Mouse (Mus musculus): Measurements from ENCODE around the gene Dcn. TPM values are rescaled to one million over a fixed set of nuclear protein-coding genes. Genes with fewer than 3 reads are reported as not detected.

The Dcn gene
- polyA plus RNA-seq, 1 experiment from 2014 or later: 206 TPM

DNA sequence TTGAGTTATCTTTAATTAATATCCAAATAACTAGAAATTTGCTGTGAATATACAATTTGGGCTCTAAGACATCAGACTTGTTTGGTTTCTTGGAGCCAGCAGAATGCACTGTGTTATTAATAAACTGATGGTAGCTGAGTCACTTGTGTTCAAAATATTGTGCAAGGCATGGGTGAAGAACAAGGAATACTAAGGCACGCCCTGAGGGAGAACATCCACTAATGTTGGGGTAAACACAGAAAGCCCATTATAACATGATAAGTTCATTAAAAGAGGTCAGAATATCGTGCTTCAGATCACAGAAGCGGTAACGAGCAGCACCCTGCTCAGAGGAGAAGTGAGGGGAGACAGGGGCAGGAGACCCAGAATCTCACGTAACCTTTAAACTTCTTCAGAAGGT lies 2.7 kb downstream of the Dcn start:
- 0 out of 2 replicates have a peak overlapping the region, but pooled peaks have one; percentile 15 for H3K27ac ChIP-seq (replicated peaks)
- no peak overlapping the region for H3K4me3 ChIP-seq
- WGBS: 78% methylated on average over 5 of the region's 5 CpGs
- H3K9ac ChIP-seq: no peak overlapping the region
- no peaks in the 10 kb centered on the region for H3K27me3 ChIP-seq (replicated peaks)
- no peaks in the 10 kb centered on the region for H3K36me3 ChIP-seq
- no peaks in the 10 kb centered on the region for H3K9me3 ChIP-seq
- no peak for ATAC-seq (ENCODE audit: extremely low read depth, insufficient number of reproducible peaks, low FRiP score, low TSS enrichment)
- H3K4me2 ChIP-seq: peak overlapping the region; percentile 47; the same call in 1 of the 2 replicates
- peaks cover 14% of the 10 kb centered on the region for H3K4me1 ChIP-seq

DNA sequence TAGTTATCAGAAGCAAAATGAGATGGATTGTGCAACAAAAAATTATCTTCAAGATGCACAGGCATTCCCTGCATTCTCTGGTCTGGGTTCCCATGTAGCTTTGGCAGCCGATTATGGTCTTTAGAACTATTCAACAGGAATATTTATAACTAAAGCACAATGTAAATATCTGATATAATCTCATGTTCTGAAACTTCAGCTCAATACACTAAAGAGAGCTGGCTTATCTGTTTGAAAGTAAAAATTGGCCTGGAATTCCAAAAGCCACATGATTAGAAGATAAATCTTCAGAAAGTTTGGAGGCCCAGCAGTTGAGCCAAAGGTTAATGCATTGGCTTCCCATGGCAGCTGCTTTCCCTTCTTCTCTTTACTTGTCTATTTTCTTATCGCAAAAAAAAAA lies 4.6 kb downstream of the Dcn start:
- no peaks in the 10 kb centered on the region for H3K9me3 ChIP-seq
- peaks cover 8% of the 10 kb centered on the region for H3K4me1 ChIP-seq
- H3K9ac ChIP-seq: no peak overlapping the region
- ATAC-seq (ENCODE audit: extremely low read depth, insufficient number of reproducible peaks, low FRiP score, low TSS enrichment): no peak
- no peak overlapping the region for H3K4me3 ChIP-seq
- H3K27me3 ChIP-seq (replicated peaks): no peaks in the 10 kb centered on the region
- no peaks in the 10 kb centered on the region for H3K36me3 ChIP-seq
- WGBS: 43% methylated on average over 2 of the region's 2 CpGs
- H3K27ac ChIP-seq (replicated peaks): no peak overlapping the region
- H3K4me2 ChIP-seq: no peak overlapping the region

DNA sequence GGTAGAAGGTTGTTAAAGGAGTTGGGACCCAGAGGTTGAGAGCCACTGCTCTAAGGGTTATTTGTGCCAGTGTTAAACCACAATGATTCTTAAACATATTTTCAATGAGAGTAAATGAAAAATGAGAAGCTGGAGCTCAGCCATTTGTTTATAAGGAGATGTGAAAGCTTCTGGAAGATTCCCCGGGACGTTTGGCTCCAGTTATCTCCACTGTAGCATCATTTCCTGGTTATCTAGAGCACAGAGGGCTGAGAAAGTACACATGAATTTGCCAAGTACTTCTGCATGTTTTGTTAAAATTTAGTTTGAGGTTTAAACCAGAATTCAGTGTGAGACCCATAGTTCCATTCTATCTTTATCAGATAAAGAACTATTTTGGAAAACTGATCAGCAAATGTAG lies 5.7 kb downstream of the Dcn start:
- Histone ChIP-seq H3K4me1 (no peaks in the 10 kb centered on the region), H3K9ac (no peak overlapping the region), H3K27ac (replicated peaks) (no peak overlapping the region), H3K4me3 (no peak overlapping the region), H3K36me3 (peaks cover 5% of the 10 kb centered on the region), H3K4me2 (no peak overlapping the region), H3K9me3 (no peaks in the 10 kb centered on the region), H3K27me3 (replicated peaks) (no peaks in the 10 kb centered on the region)
- ATAC-seq (ENCODE audit: extremely low read depth, insufficient number of reproducible peaks, low FRiP score, low TSS enrichment): no peak
- 47% methylated on average over 2 of the region's 2 CpGs for WGBS

DNA sequence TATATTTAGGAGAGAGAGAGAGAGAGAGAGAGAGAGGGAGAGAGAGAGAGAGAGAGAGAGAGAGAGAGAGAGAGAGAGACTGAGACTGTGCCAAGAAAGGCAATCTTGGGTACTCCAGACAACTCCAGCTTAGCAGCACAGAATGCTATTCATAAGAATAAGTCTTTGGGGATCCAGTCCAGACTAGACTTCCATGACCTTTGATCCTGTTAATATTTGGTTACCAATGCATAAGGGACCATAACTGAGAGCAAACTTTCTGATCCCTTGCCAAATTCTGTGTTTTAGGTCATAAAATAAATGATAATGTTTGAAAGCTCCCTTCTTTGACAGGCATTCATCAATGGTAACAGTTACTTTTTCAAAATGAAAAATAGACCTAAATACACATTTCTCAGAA lies 6.7 kb downstream of the Dcn start:
- Histone ChIP-seq H3K4me1 (no peaks in the 10 kb centered on the region), H3K4me2 (no peak overlapping the region), H3K27me3 (replicated peaks) (no peaks in the 10 kb centered on the region), H3K36me3 (peaks cover 11% of the 10 kb centered on the region), H3K9me3 (no peaks in the 10 kb centered on the region), H3K4me3 (no peak overlapping the region), H3K27ac (replicated peaks) (no peak overlapping the region), H3K9ac (no peak overlapping the region)
- no peak for ATAC-seq (ENCODE audit: extremely low read depth, insufficient number of reproducible peaks, low FRiP score, low TSS enrichment)

DNA sequence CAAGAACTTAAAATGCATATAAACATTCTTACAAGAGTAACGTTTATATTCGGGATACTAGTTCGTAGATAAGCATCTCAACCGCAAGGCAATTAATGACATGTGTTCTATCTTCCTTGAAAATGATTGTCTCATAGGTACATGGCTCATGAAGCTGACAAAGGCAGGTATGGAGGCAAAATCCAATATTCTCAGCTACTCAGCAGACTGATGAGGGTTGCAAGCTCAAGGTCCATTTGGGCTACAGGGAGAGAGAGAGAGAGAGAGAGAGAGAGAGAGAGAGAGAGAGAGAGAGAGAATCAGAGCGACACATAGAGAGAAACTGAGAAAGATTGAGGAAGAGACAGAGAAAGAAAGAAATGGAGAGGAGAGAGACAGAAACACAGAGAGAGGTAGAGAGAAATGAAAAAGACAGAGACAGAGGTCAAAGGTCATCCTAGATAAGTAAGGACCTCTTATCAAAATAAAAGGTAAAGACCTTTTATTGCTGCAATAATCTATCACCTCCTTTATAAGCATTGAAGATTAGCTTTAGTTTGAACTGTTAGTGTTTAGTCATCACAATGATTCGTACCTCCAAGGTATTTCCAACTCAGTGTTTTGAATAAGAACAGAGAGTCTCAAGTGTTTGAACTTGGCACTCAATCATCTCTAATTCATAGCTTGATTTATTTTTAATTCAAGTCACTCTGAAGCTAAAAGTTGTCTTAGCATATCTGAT lies 8.0 kb downstream of the Dcn start:
- no peak overlapping the region for H3K27ac ChIP-seq (replicated peaks)
- WGBS: 74% methylated on average over 6 of the region's 6 CpGs

DNA sequence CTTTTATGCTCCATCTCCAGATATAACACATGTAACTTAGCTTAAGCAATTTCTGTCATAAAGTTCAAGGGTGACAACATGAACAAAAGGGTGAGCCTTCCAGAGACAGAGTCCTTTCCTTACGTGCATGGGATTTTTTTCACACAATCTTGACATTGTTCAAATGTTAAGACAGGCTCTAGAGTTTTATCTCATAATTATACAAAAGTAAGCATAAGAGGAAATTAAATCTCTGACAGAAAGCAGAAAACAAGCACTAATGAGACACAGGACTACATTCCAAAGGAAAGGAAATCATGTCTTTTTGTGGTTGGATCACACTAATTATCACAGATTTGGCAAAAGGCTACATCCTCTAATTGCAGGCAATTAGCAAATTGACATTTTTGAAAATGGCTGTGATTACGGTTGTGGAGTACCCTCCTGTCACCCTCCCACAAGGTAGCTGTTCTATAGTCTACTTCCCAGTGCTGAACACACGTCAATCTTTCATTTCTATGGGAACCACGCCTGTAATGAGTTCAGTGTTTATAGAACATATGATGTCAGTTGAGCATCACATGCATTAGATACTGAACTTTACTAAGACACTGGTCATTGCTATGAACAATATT lies 13.1 kb downstream of the Dcn start:
- no peaks in the 10 kb centered on the region for H3K4me1 ChIP-seq
- no peaks in the 10 kb centered on the region for H3K9me3 ChIP-seq
- H3K4me3 ChIP-seq: no peak overlapping the region
- no peak overlapping the region for H3K9ac ChIP-seq
- H3K4me2 ChIP-seq: no peak overlapping the region
- peaks cover 11% of the 10 kb centered on the region for H3K36me3 ChIP-seq
- 64% methylated on average over 4 of the region's 4 CpGs for WGBS
- no peak overlapping the region for H3K27ac ChIP-seq (replicated peaks)
- ATAC-seq (ENCODE audit: extremely low read depth, insufficient number of reproducible peaks, low FRiP score, low TSS enrichment): no peak
- H3K27me3 ChIP-seq (replicated peaks): no peaks in the 10 kb centered on the region

More for the DNA sequence above, 8.0 kb downstream of the Dcn start:
- ATAC-seq (ENCODE audit: extremely low read depth, insufficient number of reproducible peaks, low FRiP score, low TSS enrichment): no peak
- Histone ChIP-seq H3K36me3 (peaks cover 11% of the 10 kb centered on the region), H3K9ac (no peak overlapping the region), H3K27me3 (replicated peaks) (no peaks in the 10 kb centered on the region), H3K4me2 (no peak overlapping the region), H3K4me1 (no peaks in the 10 kb centered on the region), H3K4me3 (no peak overlapping the region), H3K9me3 (no peaks in the 10 kb centered on the region)

DNA sequence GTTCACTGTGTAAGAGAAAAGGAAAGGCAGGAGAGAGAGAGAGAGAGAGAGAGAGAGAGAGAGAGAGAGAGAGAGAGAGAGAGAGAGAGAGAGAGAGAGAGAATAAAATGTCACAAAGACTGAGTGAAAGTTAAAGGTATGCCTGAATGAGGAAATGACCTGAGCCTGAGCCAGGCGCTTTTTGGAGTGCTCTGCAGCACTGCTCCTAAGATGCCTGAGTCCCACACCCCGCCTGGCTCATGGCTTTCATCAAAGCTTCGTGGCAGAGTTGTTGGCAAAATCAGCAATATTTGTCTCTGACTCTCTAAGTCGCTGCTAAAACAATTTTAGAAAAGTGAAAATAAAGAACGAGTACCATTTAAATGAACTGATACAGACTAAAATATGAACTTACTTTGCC lies 18.2 kb downstream of the Dcn start:
- WGBS: 55% methylated on average over 5 of the region's 5 CpGs
- Histone ChIP-seq H3K9me3 (no peaks in the 10 kb centered on the region), H3K9ac (no peak overlapping the region), H3K27ac (replicated peaks) (no peak overlapping the region), H3K27me3 (replicated peaks) (no peaks in the 10 kb centered on the region), H3K4me1 (no peaks in the 10 kb centered on the region), H3K4me2 (no peak overlapping the region), H3K36me3 (no peaks in the 10 kb centered on the region), H3K4me3 (no peak overlapping the region)
- no peak for ATAC-seq (ENCODE audit: extremely low read depth, insufficient number of reproducible peaks, low FRiP score, low TSS enrichment)

DNA sequence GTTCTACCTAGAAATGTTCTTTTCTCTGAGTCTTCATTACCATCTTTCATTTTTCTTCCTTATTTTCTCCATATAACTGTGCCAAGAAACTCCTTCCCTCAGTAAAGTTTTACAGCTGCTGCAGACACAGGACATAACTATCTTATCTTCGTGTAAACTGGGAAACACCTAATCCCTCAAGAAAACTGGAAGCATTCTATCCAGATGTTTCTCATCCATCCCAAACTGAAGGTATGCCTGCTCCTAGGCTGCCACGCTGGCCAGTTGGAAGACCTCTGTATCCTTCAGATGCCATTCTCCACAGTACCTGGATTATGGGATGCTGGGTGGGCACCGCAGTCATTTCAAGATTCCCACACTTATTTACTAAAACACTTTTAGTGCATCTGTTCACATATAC lies 44.0 kb downstream of the Dcn start:
- H3K9ac ChIP-seq: no peak overlapping the region
- no peaks in the 10 kb centered on the region for H3K27me3 ChIP-seq (replicated peaks)
- H3K4me3 ChIP-seq: no peak overlapping the region
- H3K9me3 ChIP-seq: no peaks in the 10 kb centered on the region
- H3K36me3 ChIP-seq: peaks cover 5% of the 10 kb centered on the region; the same call in 1 of the 2 replicates
- no peak for ATAC-seq (ENCODE audit: extremely low read depth, insufficient number of reproducible peaks, low FRiP score, low TSS enrichment)
- H3K4me1 ChIP-seq: no peaks in the 10 kb centered on the region
- H3K27ac ChIP-seq (replicated peaks): no peak overlapping the region
- 45% methylated on average over 3 of the region's 3 CpGs for WGBS
- no peak overlapping the region for H3K4me2 ChIP-seq

DNA sequence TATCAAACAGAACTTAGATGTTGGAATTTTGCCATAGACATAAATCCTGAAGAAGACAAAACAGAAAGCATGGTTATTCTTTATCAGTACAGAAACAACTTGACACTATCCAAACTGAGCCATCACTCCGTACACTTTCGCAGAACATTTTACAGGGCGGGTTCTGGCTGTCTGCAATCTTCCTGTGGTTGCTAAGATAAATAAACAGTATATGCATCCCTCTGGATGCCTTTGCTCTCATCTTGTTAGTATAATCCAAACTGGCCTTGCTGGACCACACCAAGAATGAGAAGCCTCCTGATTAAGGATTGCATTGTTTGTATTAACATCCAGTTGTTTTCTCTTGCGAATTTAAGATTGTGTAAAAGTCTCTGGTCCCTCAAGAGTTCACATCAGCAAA lies 56.3 kb downstream of the Dcn start:
- H3K9ac ChIP-seq: no peak overlapping the region
- H3K27me3 ChIP-seq (replicated peaks): no peaks in the 10 kb centered on the region
- no peaks in the 10 kb centered on the region for H3K4me1 ChIP-seq
- no peak overlapping the region for H3K27ac ChIP-seq (replicated peaks)
- H3K9me3 ChIP-seq: no peaks in the 10 kb centered on the region
- H3K4me3 ChIP-seq: no peak overlapping the region
- no peak for ATAC-seq (ENCODE audit: extremely low read depth, insufficient number of reproducible peaks, low FRiP score, low TSS enrichment)
- no peaks in the 10 kb centered on the region for H3K36me3 ChIP-seq
- WGBS: 51% methylated on average over 4 of the region's 4 CpGs
- no peak overlapping the region for H3K4me2 ChIP-seq

DNA sequence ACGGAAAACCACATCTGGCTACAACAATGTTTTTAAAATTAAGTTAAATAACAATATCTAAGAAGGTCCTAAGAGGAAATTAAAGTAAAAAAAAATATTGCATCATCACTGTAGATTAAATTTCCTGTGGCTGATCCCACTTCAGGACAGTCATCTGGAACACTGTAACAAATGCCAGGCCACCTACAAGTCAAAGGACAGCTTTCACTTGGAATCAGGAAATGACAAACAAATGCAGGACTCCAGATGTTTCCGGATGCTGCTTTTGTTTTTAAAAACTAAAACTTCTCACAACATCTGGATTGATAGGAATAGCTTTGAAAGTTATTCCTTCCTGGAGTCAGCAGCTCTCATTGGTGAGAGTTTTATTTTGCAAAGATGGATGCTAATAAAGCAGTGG lies 57.5 kb downstream of the Dcn start:
- Histone ChIP-seq H3K27me3 (replicated peaks) (no peaks in the 10 kb centered on the region), H3K9me3 (no peaks in the 10 kb centered on the region), H3K4me3 (no peak overlapping the region), H3K4me2 (no peak overlapping the region), H3K4me1 (no peaks in the 10 kb centered on the region), H3K27ac (replicated peaks) (peak overlapping the region; percentile 32; the same call in 1 of the 2 replicates), H3K36me3 (no peaks in the 10 kb centered on the region), H3K9ac (no peak overlapping the region)
- 53% methylated on average over 2 of the region's 2 CpGs for WGBS
- ATAC-seq (ENCODE audit: extremely low read depth, insufficient number of reproducible peaks, low FRiP score, low TSS enrichment): no peak

DNA sequence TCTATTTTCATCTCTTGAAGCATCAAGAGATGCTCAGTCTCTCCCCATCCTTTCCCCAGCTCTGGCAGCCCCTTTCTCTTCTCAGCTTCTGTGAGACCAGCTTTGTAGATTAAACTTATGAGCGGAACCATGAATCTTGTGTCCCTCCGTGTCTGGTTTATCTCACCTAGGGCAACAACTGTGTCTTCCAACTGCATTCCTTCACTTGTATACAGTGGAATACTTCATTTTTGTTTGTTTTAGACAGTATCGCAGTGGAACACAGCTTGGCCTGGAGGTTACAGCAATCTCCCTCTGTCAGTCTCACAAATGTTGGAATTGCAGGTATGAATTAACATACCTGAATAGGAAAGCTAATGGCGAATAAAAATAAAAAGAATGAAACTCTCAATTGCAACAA lies 58.8 kb downstream of the Dcn start:
- Histone ChIP-seq H3K27ac (replicated peaks) (no peak overlapping the region), H3K36me3 (no peaks in the 10 kb centered on the region), H3K27me3 (replicated peaks) (no peaks in the 10 kb centered on the region), H3K4me2 (no peak overlapping the region), H3K9me3 (no peaks in the 10 kb centered on the region), H3K4me1 (no peaks in the 10 kb centered on the region), H3K4me3 (no peak overlapping the region), H3K9ac (no peak overlapping the region)
- ATAC-seq (ENCODE audit: extremely low read depth, insufficient number of reproducible peaks, low FRiP score, low TSS enrichment): no peak
- WGBS: 66% methylated on average over 4 of the region's 4 CpGs

DNA sequence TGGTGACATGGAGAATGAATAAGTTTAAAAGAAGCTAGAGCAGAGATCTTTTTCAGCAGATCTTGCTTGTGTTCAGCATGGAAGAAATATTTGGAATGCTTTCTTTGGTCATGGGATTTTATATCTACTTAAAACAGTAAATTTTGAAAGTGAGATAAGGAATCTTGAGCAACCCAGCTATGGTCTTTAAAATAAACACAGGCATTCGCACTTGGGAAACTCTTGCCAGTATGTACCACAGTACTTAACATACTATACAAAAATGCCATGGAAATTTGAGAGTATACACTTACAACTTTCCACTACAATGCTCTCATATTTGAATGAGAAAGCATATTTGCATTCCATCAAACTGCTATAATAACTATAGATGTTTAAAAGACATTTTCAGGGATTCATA lies 68.3 kb downstream of the Dcn start:
- no peak overlapping the region; the same call in 1 of the 2 replicates for H3K27ac ChIP-seq (replicated peaks)

More for the DNA sequence above, 68.3 kb downstream of the Dcn start:
- Histone ChIP-seq H3K4me2 (no peak overlapping the region), H3K9ac (no peak overlapping the region), H3K27me3 (replicated peaks) (no peaks in the 10 kb centered on the region), H3K36me3 (no peaks in the 10 kb centered on the region), H3K4me1 (0 out of 2 replicates have a peak, but pooled peaks cover 2% of the 10 kb centered on the region), H3K9me3 (no peaks in the 10 kb centered on the region), H3K4me3 (no peak overlapping the region)
- no peak for ATAC-seq (ENCODE audit: extremely low read depth, insufficient number of reproducible peaks, low FRiP score, low TSS enrichment)
- 44% methylated on average over 1 of the region's 1 CpGs for WGBS

All from heart, embryonic 13.5 days (tissue).